Mouse (Mus musculus) hindbrain, postnatal 0 days (tissue): ENCODE data around the gene Wdr46. TPM values are rescaled to one million over a fixed set of nuclear protein-coding genes. Genes with fewer than 3 reads are reported as not detected.

Experiments used
- ATAC-seq: fragments of 200-750 bp; cut with Nextera tagmentation; 2 replicates; pipeline ENCODE4 v1.8.0; 2017; ENCODE audit warnings: mild to moderate bottlenecking, moderate TSS enrichment, moderate library complexity
- DNase-seq: peaks from one replicate; pipeline ENCODE4 v3.0.0-alpha.2; 2015; ENCODE audit warnings: low spot score
- H3K27ac ChIP-seq: fragments of 300-500 bp; sonication (generic); 2 replicates; pipeline ENCODE4 v1.5.1; 2014; ENCODE audit warnings: mild to moderate bottlenecking
- H3K27me3 ChIP-seq: fragments of 300-500 bp; sonication (generic); 2 replicates; pipeline ENCODE4 v1.6.1; 2014; ENCODE audit warnings: low read length, mixed read lengths; ENCODE audit not compliant: insufficient read depth
- H3K36me3 ChIP-seq: fragments of 300-500 bp; sonication (generic); 2 replicates; pipeline ENCODE4 v1.6.1; 2014; ENCODE audit warnings: low read length, mixed read lengths; ENCODE audit not compliant: insufficient read depth
- H3K4me1 ChIP-seq: fragments of 300-500 bp; sonication (generic); 2 replicates; pipeline ENCODE4 v1.6.1; 2014; ENCODE audit warnings: antibody characterized with exemption, low read length, mixed read lengths; ENCODE audit not compliant: insufficient read depth
- H3K4me2 ChIP-seq: fragments of 300-500 bp; sonication (generic); 2 replicates; pipeline ENCODE4 v1.6.1; 2014; ENCODE audit warnings: low read depth, mild to moderate bottlenecking, low read length, moderate library complexity, mixed read lengths
- H3K4me3 ChIP-seq: fragments of 300-500 bp; sonication (generic); 2 replicates; pipeline ENCODE4 v1.5.1; 2014; ENCODE audit warnings: low read length
- H3K9ac ChIP-seq: fragments of 300-500 bp; sonication (generic); replicated peaks from 2 replicates; pipeline ENCODE4 v1.6.1; 2014; ENCODE audit warnings: mild to moderate bottlenecking, low read length, moderate library complexity, mixed read lengths
- H3K9me3 ChIP-seq: fragments of 300-500 bp; sonication (generic); 2 replicates; pipeline ENCODE4 v1.6.1; 2016; ENCODE audit warnings: low read length, mixed read lengths
- CTCF ChIP-seq: IDR thresholded peaks from 2 replicates; pipeline ENCODE4 v1.5.1; 2016; ENCODE audit warnings: antibody characterized with exemption, control low read depth, low read depth
- WGBS: fragments of 180-500 bp; shearing (Covaris S2); extraction: QIAGEN DNeasy Blood & Tissue Kit; methylation state at CpG from one replicate; pipeline ENCODE4 v1.1.7; 2014; 5-methylcytosine and 5-hydroxymethylcytosine counted together
- polyA plus RNA-seq: library from polyadenylated mRNA; unstranded; fragments of >200 nt; fragmentation: Nextera tagmentation; extraction: Ambion mirVana; gene quantifications from 2 replicates; pipeline ENCODE4 v1.2.1, GENCODE M21; 2015
- total RNA-seq: library from RNA; depleted of rRNA; stranded (reverse); fragments of >200 nt; gene quantifications from 2 replicates; pipeline ENCODE4 v1.2.3, GENCODE M21; 2014

The Wdr46 gene
- total and polyA plus RNA-seq, 2 experiments from 2014 or later, result 16.8 to 17.9 TPM

- Histone ChIP-seq H3K9ac (no peak overlapping the region), H3K4me2 (no peak overlapping the region), H3K9me3 (no peaks in the 10 kb centered on the region), H3K36me3 (peaks cover 12% of the 10 kb centered on the region), H3K27me3 (no peaks in the 10 kb centered on the region), H3K4me3 (no peak overlapping the region), H3K4me1 (peaks cover 20% of the 10 kb centered on the region), H3K27ac (no peak overlapping the region)
- no peak for ATAC-seq
- no peak for DNase-seq
- 90% methylated on average over 3 of the region's 3 CpGs for WGBS
- TF ChIP-seq CTCF, result no peak
These were observed 12.8 kb downstream of the Wdr46 start for GRCm38 (mm10) chr17:33953310-33953709.

GRCm38 (mm10) chr17:33953961-33954565 is 13.6 kb downstream of the Wdr46 start:
- Histone ChIP-seq H3K4me2 (peak overlapping the region; percentile 85), H3K9ac (peak overlapping the region; percentile 77; the same call in 1 of the 2 replicates), H3K36me3 (peaks cover 19% of the 10 kb centered on the region), H3K4me3 (peak overlapping the region; percentile 56), H3K27me3 (no peaks in the 10 kb centered on the region), H3K27ac (peak overlapping the region; percentile 90; the same call in 1 of the 2 replicates), H3K4me1 (peaks cover 20% of the 10 kb centered on the region), H3K9me3 (no peaks in the 10 kb centered on the region)
- ATAC-seq (no peak), DNase-seq (no peak)
- 33% methylated on average over 5 of the region's 5 CpGs for WGBS
- TF ChIP-seq CTCF, result no peak

- Histone ChIP-seq H3K4me2 (peak overlapping the region; percentile 85), H3K9ac (peak overlapping the region; percentile 77), H3K4me1 (peaks cover 17% of the 10 kb centered on the region), H3K27me3 (no peaks in the 10 kb centered on the region), H3K9me3 (no peaks in the 10 kb centered on the region), H3K27ac (peak overlapping the region; percentile 90), H3K36me3 (peaks cover 28% of the 10 kb centered on the region), H3K4me3 (peak overlapping the region; percentile 56)
- under 1% methylated on average over 33 of the region's 33 CpGs for WGBS
- ATAC-seq (peak; percentile 31; the same call in 1 of the 2 replicates), DNase-seq (no peak)
- TF ChIP-seq CTCF, result no peak
These were observed 14.4 kb downstream of the Wdr46 start for GRCm38 (mm10) chr17:33954646-33955554.

- peaks cover 11% of the 10 kb centered on the region for H3K4me1 ChIP-seq
- H3K27ac ChIP-seq, result peak within 1 kb of the TSS; percentile 90
- H3K9ac ChIP-seq, result peak within 1 kb of the TSS; percentile 77
These were observed 15.2 kb downstream of the Wdr46 start, which contains the start of the genes Vps52 and Rps18 for GRCm38 (mm10) chr17:33955555-33956214. TSS of gene Vps52 (plus strand) at chr17:33955812. TSS of gene Rps18 (minus strand) at chr17:33956001.

GRCm38 (mm10) chr17:33956336-33956735 is 15.9 kb downstream of the Wdr46 start:
- Histone ChIP-seq H3K9ac (peak overlapping the region; percentile 76), H3K27ac (peak overlapping the region; percentile 86), H3K4me2 (peak overlapping the region; percentile 82), H3K36me3 (peaks cover 32% of the 10 kb centered on the region), H3K27me3 (no peaks in the 10 kb centered on the region), H3K9me3 (no peaks in the 10 kb centered on the region), H3K4me3 (peak overlapping the region; percentile 56), H3K4me1 (peaks cover 11% of the 10 kb centered on the region)
- TF ChIP-seq CTCF, result no peak
- no peak for ATAC-seq
- 10% methylated on average over 10 of the region's 10 CpGs for WGBS
- DNase-seq, result no peak

More at GRCm38 (mm10) chr17:33955555-33956214, 15.2 kb downstream of the Wdr46 start, which contains the start of the genes Vps52 and Rps18:
- H3K4me2 ChIP-seq, result peak within 1 kb of the TSS; percentile 85
- under 1% methylated on average over 50 of the region's 50 CpGs for WGBS
- peak within 1 kb of the TSS; percentile 56 for H3K4me3 ChIP-seq
- DNase-seq (peak; percentile 98), ATAC-seq (peak; percentile 89)
- H3K27me3 ChIP-seq, result no peaks in the 10 kb centered on the region
- TF ChIP-seq CTCF, result peak; percentile 52
- H3K9me3 ChIP-seq, result no peaks in the 10 kb centered on the region
- H3K36me3 ChIP-seq, result peaks cover 32% of the 10 kb centered on the region

- peaks cover 42% of the 10 kb centered on the region for H3K36me3 ChIP-seq
These were observed 17.0 kb downstream of the Wdr46 start for GRCm38 (mm10) chr17:33957493-33957892.

More at GRCm38 (mm10) chr17:33957493-33957892, 17.0 kb downstream of the Wdr46 start:
- Histone ChIP-seq H3K27me3 (no peaks in the 10 kb centered on the region), H3K4me2 (no peak overlapping the region), H3K4me1 (peaks cover 11% of the 10 kb centered on the region), H3K27ac (no peak overlapping the region), H3K9ac (no peak overlapping the region), H3K9me3 (no peaks in the 10 kb centered on the region), H3K4me3 (no peak overlapping the region)
- no peak for TF ChIP-seq CTCF
- DNase-seq (no peak), ATAC-seq (no peak)
- WGBS, result 85% methylated on average over 6 of the region's 6 CpGs
